Mouse (Mus musculus): ENCODE measurements at regions not wholly inside any gene's neighbourhood (a gene's known extent, or its start where the extent isn't known, plus 50 kb on each side); places are given as distances from the start of the nearest gene placed in this dataset.

DNA sequence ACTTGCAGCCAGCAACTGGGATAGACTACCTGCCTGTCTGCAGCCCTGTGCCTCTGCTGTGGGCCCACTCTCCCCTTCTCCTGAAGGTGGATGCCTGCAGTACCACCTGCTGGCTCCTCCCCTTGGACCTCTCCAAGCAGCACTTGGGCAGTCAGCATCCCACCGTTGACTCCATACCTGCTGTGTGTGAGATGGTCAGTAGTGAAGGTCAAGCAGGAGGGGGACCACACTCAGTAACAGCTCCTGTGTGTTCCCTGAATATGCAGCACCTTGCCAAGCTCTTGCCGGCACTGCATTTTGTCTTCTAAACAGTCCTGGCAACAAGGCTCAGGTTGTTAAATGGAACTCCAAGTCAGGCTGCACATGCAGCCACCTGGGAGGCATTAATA lies 71.6 kb upstream of the Sesn3 start:
- no peak for ATAC-seq (ENCODE audit: low FRiP score)
- no peak overlapping the region for H3K4me3 ChIP-seq (replicated peaks; ENCODE audit: low read length)
- H3K4me2 ChIP-seq (replicated peaks), result no peak overlapping the region
- no peaks in the 10 kb centered on the region for H3K36me3 ChIP-seq (replicated peaks; ENCODE audit: control insufficient read depth, insufficient read depth)
- 79% methylated on average over 2 of the region's 2 CpGs for WGBS
- no peak for DNase-seq (ENCODE audit: low spot score)
- no peaks in the 10 kb centered on the region for H3K9me3 ChIP-seq (ENCODE audit: control insufficient read depth, low read length)
- H3K27me3 ChIP-seq (ENCODE audit: control insufficient read depth, insufficient read depth, low read length), result no peaks in the 10 kb centered on the region
- H3K9ac ChIP-seq, result no peak overlapping the region
- no peaks in the 10 kb centered on the region; the same call in 1 of the 2 replicates for H3K4me1 ChIP-seq (replicated peaks; ENCODE audit: control insufficient read depth, insufficient read depth, low read length)
- no peak overlapping the region for H3K27ac ChIP-seq

DNA sequence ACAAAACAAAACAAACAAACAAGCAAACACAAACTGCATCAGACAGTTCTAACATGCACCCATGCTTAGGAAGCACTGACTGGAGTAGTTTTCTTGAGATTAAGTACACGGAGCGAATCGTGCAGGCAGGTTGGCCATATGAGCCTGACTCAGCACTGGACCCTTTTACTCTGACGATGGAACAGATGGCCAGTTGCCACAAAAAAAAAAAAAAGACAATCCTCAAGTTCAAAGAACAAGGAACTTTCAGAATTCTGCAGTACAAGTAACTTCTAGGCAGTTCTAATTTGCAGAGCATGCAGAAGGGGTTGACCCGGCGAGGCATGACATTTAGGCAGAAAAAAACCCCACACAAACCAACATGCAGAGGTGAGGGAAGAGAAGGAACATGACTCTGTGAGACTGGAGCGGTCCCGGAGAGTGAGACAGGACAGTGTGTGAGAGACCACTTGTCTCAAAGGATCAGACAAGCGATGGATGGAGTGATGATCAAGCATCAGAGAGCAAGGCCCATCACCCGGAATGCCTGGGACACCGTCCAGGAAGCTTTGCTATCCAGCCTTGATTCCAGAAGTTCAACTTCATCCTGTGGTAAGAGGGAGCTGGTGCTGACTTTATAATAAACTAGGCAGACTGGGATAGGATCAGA lies 71.0 kb upstream of the Sesn3 start:
- ATAC-seq (ENCODE audit: low FRiP score) (no peak), DNase-seq (ENCODE audit: low spot score) (no peak)
- Histone ChIP-seq H3K27me3 (ENCODE audit: control insufficient read depth, insufficient read depth, low read length) (no peaks in the 10 kb centered on the region), H3K9ac (no peak overlapping the region), H3K27ac (no peak overlapping the region), H3K9me3 (ENCODE audit: control insufficient read depth, low read length) (no peaks in the 10 kb centered on the region), H3K36me3 (replicated peaks; ENCODE audit: control insufficient read depth, insufficient read depth) (no peaks in the 10 kb centered on the region), H3K4me2 (replicated peaks) (no peak overlapping the region), H3K4me3 (replicated peaks; ENCODE audit: low read length) (no peak overlapping the region), H3K4me1 (replicated peaks; ENCODE audit: control insufficient read depth, insufficient read depth, low read length) (no peaks in the 10 kb centered on the region; the same call in 1 of the 2 replicates)
- 87% methylated on average over 11 of the region's 11 CpGs for WGBS

DNA sequence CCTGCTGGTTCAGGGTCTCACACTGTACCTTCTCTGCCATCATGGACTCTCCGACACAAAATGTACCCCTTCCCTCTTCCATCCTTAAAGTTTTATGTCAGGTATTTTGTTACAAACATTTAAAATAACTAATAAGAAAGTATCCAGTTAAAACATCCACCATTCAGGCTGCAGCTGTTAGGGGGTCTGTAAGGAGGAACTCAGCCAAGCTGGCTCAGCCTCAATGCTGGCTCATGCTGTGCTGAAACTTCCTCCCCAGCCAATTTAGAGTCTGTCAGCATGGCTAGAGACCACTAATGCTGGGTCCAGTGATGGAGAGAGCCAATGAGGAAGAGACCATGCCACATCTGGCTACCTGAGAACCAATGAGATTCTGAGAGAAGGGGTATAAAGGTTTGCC lies 70.0 kb upstream of the Sesn3 start:
- Histone ChIP-seq H3K36me3 (replicated peaks; ENCODE audit: control insufficient read depth, insufficient read depth) (no peaks in the 10 kb centered on the region), H3K4me3 (replicated peaks; ENCODE audit: low read length) (no peak overlapping the region), H3K27me3 (ENCODE audit: control insufficient read depth, insufficient read depth, low read length) (no peaks in the 10 kb centered on the region), H3K9ac (no peak overlapping the region), H3K4me1 (replicated peaks; ENCODE audit: control insufficient read depth, insufficient read depth, low read length) (no peaks in the 10 kb centered on the region; the same call in 1 of the 2 replicates), H3K9me3 (ENCODE audit: control insufficient read depth, low read length) (no peaks in the 10 kb centered on the region), H3K27ac (no peak overlapping the region), H3K4me2 (replicated peaks) (no peak overlapping the region)
- ATAC-seq (ENCODE audit: low FRiP score) (no peak), DNase-seq (ENCODE audit: low spot score) (no peak)
- WGBS, result 97% methylated on average over 1 of the region's 1 CpGs

DNA sequence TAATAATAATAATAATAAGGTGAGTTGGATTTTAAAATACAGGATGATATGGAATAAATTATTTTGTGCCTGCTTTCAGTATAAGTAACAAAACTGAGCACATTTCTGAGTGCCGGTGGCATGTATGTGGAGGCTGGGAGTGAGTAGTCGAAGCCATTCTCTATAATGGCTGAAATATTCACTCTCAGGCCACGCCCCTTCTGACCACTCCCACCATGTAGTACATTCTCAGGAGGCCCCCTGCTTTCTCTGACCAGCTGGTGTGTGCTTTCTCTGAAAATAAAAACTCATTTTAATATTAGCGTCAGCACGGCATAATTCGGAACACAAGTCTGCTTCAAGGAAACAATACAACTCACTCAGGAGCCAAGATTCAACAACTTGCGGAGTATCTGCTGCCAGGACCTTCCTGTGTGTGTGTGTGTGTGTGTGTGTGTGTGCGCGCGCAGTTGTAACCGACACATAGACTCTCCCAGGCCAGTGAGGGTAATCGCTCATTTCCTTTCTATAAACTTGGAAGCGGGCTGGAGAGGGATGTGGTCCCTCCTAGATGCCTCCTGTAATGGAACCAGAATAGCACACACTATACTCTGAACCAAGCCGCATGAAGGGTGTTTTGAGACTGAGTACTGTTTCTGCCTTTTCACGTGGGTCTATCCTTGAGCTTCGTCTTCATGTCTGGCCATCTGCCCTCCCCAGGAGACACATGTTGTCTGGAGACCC lies 67.9 kb upstream of the Sesn3 start:
- Histone ChIP-seq H3K9ac (no peak overlapping the region), H3K27me3 (ENCODE audit: control insufficient read depth, insufficient read depth, low read length) (no peaks in the 10 kb centered on the region), H3K4me3 (replicated peaks; ENCODE audit: low read length) (no peak overlapping the region), H3K4me1 (replicated peaks; ENCODE audit: control insufficient read depth, insufficient read depth, low read length) (no peaks in the 10 kb centered on the region; the same call in 1 of the 2 replicates), H3K36me3 (replicated peaks; ENCODE audit: control insufficient read depth, insufficient read depth) (no peaks in the 10 kb centered on the region), H3K4me2 (replicated peaks) (no peak overlapping the region), H3K27ac (no peak overlapping the region), H3K9me3 (ENCODE audit: control insufficient read depth, low read length) (no peaks in the 10 kb centered on the region)
- no peak for DNase-seq (ENCODE audit: low spot score)
- ATAC-seq (ENCODE audit: low FRiP score), result no peak
- 83% methylated on average over 16 of the region's 16 CpGs for WGBS

DNA sequence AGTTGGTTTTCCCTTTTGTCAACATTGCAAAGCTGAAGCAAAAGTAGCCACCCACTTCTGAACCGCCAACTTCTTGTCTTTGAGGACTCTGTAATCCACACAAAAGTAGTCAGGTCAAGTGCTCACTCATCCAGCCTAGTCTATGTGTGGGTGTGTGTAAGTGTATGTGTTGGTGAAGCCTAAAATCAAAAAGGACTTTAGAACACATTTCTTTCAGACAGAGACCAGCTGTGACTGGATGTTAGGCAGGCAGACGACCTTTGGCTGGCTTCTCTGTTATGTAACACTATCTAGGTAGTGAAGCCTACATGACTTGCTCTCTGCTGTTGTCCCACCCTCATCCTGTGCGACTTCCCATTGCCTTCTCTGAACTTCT lies 67.3 kb upstream of the Sesn3 start:
- WGBS, result 84% methylated on average over 3 of the region's 3 CpGs

DNA sequence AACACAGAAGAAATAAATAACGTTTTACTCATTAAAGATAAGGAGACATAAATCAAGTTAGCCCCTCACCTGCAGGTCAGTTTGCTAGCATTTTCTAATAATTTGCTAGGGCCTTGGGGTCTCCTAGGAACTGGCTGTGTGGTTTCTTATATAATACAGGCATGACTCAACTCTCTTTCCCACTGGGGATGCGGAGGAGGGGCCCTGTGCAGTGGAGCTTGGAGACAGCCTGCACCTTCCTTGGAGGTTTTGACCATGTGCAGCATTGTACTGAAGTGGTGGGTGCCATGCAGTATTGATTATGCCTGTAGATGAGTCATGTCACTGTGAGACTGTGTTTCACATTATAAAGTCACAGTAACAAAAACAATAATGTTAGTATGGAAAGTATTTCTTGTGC lies 61.6 kb upstream of the Sesn3 start:
- Histone ChIP-seq H3K4me2 (replicated peaks) (no peak overlapping the region), H3K9ac (no peak overlapping the region), H3K27me3 (ENCODE audit: control insufficient read depth, insufficient read depth, low read length) (no peaks in the 10 kb centered on the region), H3K9me3 (ENCODE audit: control insufficient read depth, low read length) (no peaks in the 10 kb centered on the region), H3K4me1 (replicated peaks; ENCODE audit: control insufficient read depth, insufficient read depth, low read length) (no peaks in the 10 kb centered on the region), H3K27ac (no peak overlapping the region), H3K4me3 (replicated peaks; ENCODE audit: low read length) (no peak overlapping the region), H3K36me3 (replicated peaks; ENCODE audit: control insufficient read depth, insufficient read depth) (no peaks in the 10 kb centered on the region)
- WGBS, result 92% methylated on average over 2 of the region's 2 CpGs
- DNase-seq (ENCODE audit: low spot score), result no peak
- no peak for ATAC-seq (ENCODE audit: low FRiP score)

More for the DNA sequence above, 67.3 kb upstream of the Sesn3 start:
- no peak overlapping the region for H3K27ac ChIP-seq
- no peaks in the 10 kb centered on the region for H3K27me3 ChIP-seq (ENCODE audit: control insufficient read depth, insufficient read depth, low read length)
- no peak overlapping the region for H3K4me2 ChIP-seq (replicated peaks)
- no peaks in the 10 kb centered on the region for H3K9me3 ChIP-seq (ENCODE audit: control insufficient read depth, low read length)
- no peak overlapping the region for H3K4me3 ChIP-seq (replicated peaks; ENCODE audit: low read length)
- no peaks in the 10 kb centered on the region for H3K36me3 ChIP-seq (replicated peaks; ENCODE audit: control insufficient read depth, insufficient read depth)
- no peak overlapping the region for H3K9ac ChIP-seq
- H3K4me1 ChIP-seq (replicated peaks; ENCODE audit: control insufficient read depth, insufficient read depth, low read length), result no peaks in the 10 kb centered on the region; the same call in 1 of the 2 replicates
- no peak for ATAC-seq (ENCODE audit: low FRiP score)
- DNase-seq (ENCODE audit: low spot score), result no peak

DNA sequence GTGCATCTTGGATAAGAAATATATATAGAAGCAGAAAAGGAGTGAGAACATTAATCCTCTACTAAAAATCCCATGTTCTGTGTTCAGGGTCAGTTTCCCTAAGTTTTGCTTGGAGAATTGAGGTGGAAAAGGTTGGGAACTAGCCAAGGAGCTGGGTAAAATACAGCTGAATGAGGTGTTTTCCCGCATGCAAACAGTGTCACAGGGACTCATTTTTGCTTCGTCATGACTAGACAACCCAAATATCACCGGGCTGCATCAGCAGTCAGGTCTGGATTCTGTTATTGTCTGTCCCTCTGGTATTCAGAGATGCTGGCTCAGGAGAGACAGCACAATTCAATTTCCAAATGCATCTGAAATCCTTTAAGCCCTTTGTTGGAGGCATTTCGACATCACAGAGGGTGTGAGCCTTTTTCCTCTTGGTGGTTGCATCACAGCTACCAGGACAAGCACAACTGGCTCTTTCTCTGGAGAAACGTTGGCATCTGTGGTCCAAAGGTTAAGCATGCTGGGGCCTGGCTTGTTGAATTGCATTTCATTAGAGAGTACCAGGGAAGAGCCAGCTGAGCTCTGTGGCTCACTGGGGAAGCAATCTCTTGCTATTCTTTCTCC lies 59.6 kb upstream of the Sesn3 start:
- Histone ChIP-seq H3K27ac (no peak overlapping the region), H3K36me3 (replicated peaks; ENCODE audit: control insufficient read depth, insufficient read depth) (no peaks in the 10 kb centered on the region), H3K9me3 (ENCODE audit: control insufficient read depth, low read length) (no peaks in the 10 kb centered on the region), H3K4me2 (replicated peaks) (no peak overlapping the region), H3K9ac (no peak overlapping the region), H3K4me3 (replicated peaks; ENCODE audit: low read length) (no peak overlapping the region), H3K27me3 (ENCODE audit: control insufficient read depth, insufficient read depth, low read length) (no peaks in the 10 kb centered on the region), H3K4me1 (replicated peaks; ENCODE audit: control insufficient read depth, insufficient read depth, low read length) (no peaks in the 10 kb centered on the region)
- 57% methylated on average over 5 of the region's 5 CpGs for WGBS
- ATAC-seq (ENCODE audit: low FRiP score), result no peak
- no peak for DNase-seq (ENCODE audit: low spot score)

DNA sequence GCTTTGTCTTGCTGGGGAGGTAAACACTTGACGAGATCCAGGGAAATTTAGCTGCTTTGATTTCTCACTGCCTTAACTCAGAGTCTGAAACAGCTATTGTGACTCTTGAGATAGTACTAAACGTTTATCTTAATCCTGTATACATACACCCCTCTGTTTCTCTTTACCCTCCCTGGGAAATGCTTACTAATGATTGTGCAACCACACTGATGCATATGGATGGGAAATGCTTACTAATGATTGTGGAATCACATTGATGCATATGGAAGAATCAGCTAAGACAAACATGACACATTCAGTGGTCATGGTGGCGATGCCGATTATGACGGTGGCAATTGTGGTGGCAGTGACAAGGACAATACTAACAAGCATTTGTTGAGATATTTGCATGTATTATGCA lies 58.9 kb upstream of the Sesn3 start:
- Histone ChIP-seq H3K27ac (no peak overlapping the region), H3K36me3 (replicated peaks; ENCODE audit: control insufficient read depth, insufficient read depth) (no peaks in the 10 kb centered on the region), H3K4me2 (replicated peaks) (no peak overlapping the region), H3K27me3 (ENCODE audit: control insufficient read depth, insufficient read depth, low read length) (no peaks in the 10 kb centered on the region), H3K4me3 (replicated peaks; ENCODE audit: low read length) (no peak overlapping the region), H3K9ac (no peak overlapping the region), H3K9me3 (ENCODE audit: control insufficient read depth, low read length) (no peaks in the 10 kb centered on the region), H3K4me1 (replicated peaks; ENCODE audit: control insufficient read depth, insufficient read depth, low read length) (no peaks in the 10 kb centered on the region)
- DNase-seq (ENCODE audit: low spot score), result no peak
- WGBS, result 73% methylated on average over 5 of the region's 5 CpGs
- ATAC-seq (ENCODE audit: low FRiP score), result no peak

DNA sequence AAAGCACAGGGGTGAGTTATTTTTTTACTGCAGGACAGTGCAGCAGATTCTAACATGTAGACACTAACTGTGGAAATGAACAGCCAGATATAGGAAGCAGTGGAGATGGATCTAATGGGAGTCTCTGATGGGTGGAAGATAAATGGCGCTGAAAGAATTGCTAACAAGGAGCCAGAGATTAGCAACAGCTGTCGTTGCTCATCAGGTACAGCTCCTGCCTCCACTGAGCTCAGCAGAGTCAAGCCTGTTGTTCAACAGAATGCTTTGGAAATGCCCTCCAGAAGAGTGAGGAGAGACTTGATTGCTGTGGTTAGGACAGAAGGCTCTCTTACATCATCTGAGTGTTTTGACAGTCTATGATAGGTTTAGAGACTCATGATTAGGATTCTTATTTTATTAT lies 51.9 kb upstream of the Sesn3 start:
- H3K4me2 ChIP-seq (replicated peaks), result no peak overlapping the region
- H3K4me3 ChIP-seq (replicated peaks; ENCODE audit: low read length), result no peak overlapping the region
- no peaks in the 10 kb centered on the region for H3K9me3 ChIP-seq (ENCODE audit: control insufficient read depth, low read length)
- H3K27ac ChIP-seq, result no peak overlapping the region
- no peaks in the 10 kb centered on the region for H3K27me3 ChIP-seq (ENCODE audit: control insufficient read depth, insufficient read depth, low read length)
- DNase-seq (ENCODE audit: low spot score) (no peak), ATAC-seq (ENCODE audit: low FRiP score) (no peak)
- WGBS, result 60% methylated on average over 2 of the region's 2 CpGs
- H3K36me3 ChIP-seq (replicated peaks; ENCODE audit: control insufficient read depth, insufficient read depth), result no peaks in the 10 kb centered on the region
- H3K9ac ChIP-seq, result no peak overlapping the region
- H3K4me1 ChIP-seq (replicated peaks; ENCODE audit: control insufficient read depth, insufficient read depth, low read length), result no peaks in the 10 kb centered on the region

All from hindbrain, embryonic 14.5 days (tissue).